Mouse (Mus musculus) bone marrow macrophage, adult 2 months (primary cell): ENCODE results near the gene Fam222b.

Experiments
- CTCF ChIP-seq: IDR thresholded peaks from 2 replicates; pipeline ENCODE4 v1.5.1; 2012; ENCODE audit warnings: low read depth, mild to moderate bottlenecking, low read length, moderate library complexity
- POLR2A ChIP-seq: IDR thresholded peaks from 2 replicates; pipeline ENCODE4 v1.6.1; 2012; ENCODE audit warnings: mild to moderate bottlenecking, low read depth, low read length, borderline replicate concordance

- no peak for TF ChIP-seq CTCF
- TF ChIP-seq POLR2A: no peak
These were observed 6.3 kb downstream of the Fam222b start for GRCm38 (mm10) chr11:78100746-78101145.
